Comparison of ENCODE assay signal across 17 mouse cellular contexts in the genomic region with DNA sequence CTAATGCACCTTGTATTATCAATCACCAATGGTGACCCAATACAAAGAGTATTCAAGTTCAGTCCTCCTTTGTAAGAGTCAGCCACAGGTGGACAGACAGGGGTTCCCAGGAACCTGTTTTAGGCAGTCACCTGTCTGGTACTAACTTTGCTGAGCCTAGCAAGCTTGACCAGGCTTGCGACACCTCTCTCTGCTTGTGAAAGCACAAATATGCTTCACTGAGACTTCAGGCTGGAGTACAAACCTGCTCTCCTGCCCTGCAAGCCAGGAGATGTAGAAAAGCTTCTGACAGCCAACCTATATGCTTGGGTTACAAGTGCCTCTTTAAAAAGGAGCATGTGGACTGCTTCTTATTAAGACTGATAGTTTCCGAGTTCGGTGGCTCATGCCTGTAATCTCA. TPM values are rescaled to one million over a fixed set of nuclear protein-coding genes. Genes with fewer than 3 reads are reported as not detected.
DNase-seq lines count a peak whose midpoint lies in the region; ATAC-seq and TF ChIP-seq lines count a peak whose summit lies in the region.
"Had no signal": no experiment of that assay in that cellular context is flagged by ENCODE, and none has a peak within 500 bp of the region (broad histone marks: within the 10 kb centered on the region; RNA-seq: fewer than 3 reads in every experiment).

No protein-coding gene starts in this region.

- TF ChIP-seq CTCF in hindbrain, postnatal 0 days (IDR thresholded peaks at IDR 0.05; ENCODE audit: low read depth): no peak

- no peaks in the 10 kb centered on the region for H3K27me3 ChIP-seq in embryonic facial prominence, embryonic 14.5 days (replicated peaks; ENCODE audit: control insufficient read depth, insufficient read depth, low read length)
- H3K27me3 ChIP-seq in embryonic facial prominence, embryonic 10.5 days (replicated peaks; ENCODE audit: low read depth, poor library complexity, severe bottlenecking): 0 out of 2 replicates have a peak, but pooled peaks cover 7% of the 10 kb centered on the region
- no peaks in the 10 kb centered on the region for H3K27me3 ChIP-seq in limb, embryonic 15.5 days
- no peaks in the 10 kb centered on the region for H3K27me3 ChIP-seq in limb, embryonic 10.5 days (ENCODE audit: low read depth, poor library complexity, severe bottlenecking)
- H3K27me3 ChIP-seq in embryonic facial prominence, embryonic 15.5 days: no peaks in the 10 kb centered on the region
- no peaks in the 10 kb centered on the region for H3K27me3 ChIP-seq in forebrain, embryonic 10.5 days (ENCODE audit: poor library complexity, severe bottlenecking)
- no peaks in the 10 kb centered on the region for H3K27me3 ChIP-seq in hindbrain, postnatal 0 days (ENCODE audit: insufficient read depth, low read length)
- H3K27me3 ChIP-seq: hindbrain, embryonic 13.5 days; lung, embryonic 15.5 days had no signal

- H3K9me3 ChIP-seq in embryonic facial prominence, embryonic 14.5 days (ENCODE audit: control insufficient read depth, low read length): no peaks in the 10 kb centered on the region
- H3K9me3 ChIP-seq in embryonic facial prominence, embryonic 10.5 days: no peaks in the 10 kb centered on the region
- no peaks in the 10 kb centered on the region for H3K9me3 ChIP-seq in limb, embryonic 15.5 days
- no peaks in the 10 kb centered on the region for H3K9me3 ChIP-seq in limb, embryonic 10.5 days (replicated peaks)
- no peaks in the 10 kb centered on the region for H3K9me3 ChIP-seq in embryonic facial prominence, embryonic 15.5 days (replicated peaks)
- no peaks in the 10 kb centered on the region for H3K9me3 ChIP-seq in forebrain, embryonic 10.5 days
- H3K9me3 ChIP-seq in hindbrain, postnatal 0 days (ENCODE audit: low read length): no peaks in the 10 kb centered on the region
- H3K9me3 ChIP-seq: hindbrain, embryonic 13.5 days; lung, embryonic 15.5 days had no signal

- no peak for ATAC-seq in embryonic facial prominence, embryonic 14.5 days (ENCODE audit: low read depth)
- no peak for ATAC-seq in limb, embryonic 15.5 days (ENCODE audit: insufficient number of reproducible peaks, low FRiP score, low TSS enrichment, low read depth)
- ATAC-seq in embryonic facial prominence, embryonic 15.5 days (ENCODE audit: insufficient number of reproducible peaks, low FRiP score, low TSS enrichment, low read depth): no peak
- ATAC-seq in hindbrain, postnatal 0 days: no peak
- ATAC-seq: forebrain, embryonic 16.5 days; intestine, embryonic 16.5 days had no signal

- H3K36me3 ChIP-seq in embryonic facial prominence, embryonic 14.5 days (ENCODE audit: control insufficient read depth, insufficient read depth, low read length): no peaks in the 10 kb centered on the region
- H3K36me3 ChIP-seq in embryonic facial prominence, embryonic 10.5 days (replicated peaks): no peaks in the 10 kb centered on the region
- no peaks in the 10 kb centered on the region for H3K36me3 ChIP-seq in limb, embryonic 15.5 days
- H3K36me3 ChIP-seq in limb, embryonic 10.5 days: no peaks in the 10 kb centered on the region
- H3K36me3 ChIP-seq in embryonic facial prominence, embryonic 15.5 days: no peaks in the 10 kb centered on the region
- H3K36me3 ChIP-seq in forebrain, embryonic 10.5 days (replicated peaks): no peaks in the 10 kb centered on the region
- no peaks in the 10 kb centered on the region for H3K36me3 ChIP-seq in hindbrain, postnatal 0 days (ENCODE audit: insufficient read depth, low read length)
- H3K36me3 ChIP-seq: hindbrain, embryonic 13.5 days; lung, embryonic 15.5 days had no signal

- no peak overlapping the region for H3K4me3 ChIP-seq in embryonic facial prominence, embryonic 14.5 days (ENCODE audit: low read depth, low read length)
- no peak overlapping the region for H3K4me3 ChIP-seq in embryonic facial prominence, embryonic 10.5 days
- no peak overlapping the region for H3K4me3 ChIP-seq in limb, embryonic 15.5 days
- H3K4me3 ChIP-seq in limb, embryonic 10.5 days: no peak overlapping the region
- H3K4me3 ChIP-seq in embryonic facial prominence, embryonic 15.5 days (replicated peaks): no peak overlapping the region
- no peak overlapping the region for H3K4me3 ChIP-seq in forebrain, embryonic 10.5 days
- H3K4me3 ChIP-seq in hindbrain, postnatal 0 days (ENCODE audit: low read length): no peak overlapping the region
- H3K4me3 ChIP-seq: hindbrain, embryonic 13.5 days; lung, embryonic 15.5 days had no signal

- H3K4me2 ChIP-seq in embryonic facial prominence, embryonic 14.5 days (ENCODE audit: low read depth, low read length): no peak overlapping the region
- H3K4me2 ChIP-seq in limb, embryonic 15.5 days: no peak overlapping the region
- H3K4me2 ChIP-seq in embryonic facial prominence, embryonic 15.5 days (replicated peaks): no peak overlapping the region
- no peak overlapping the region for H3K4me2 ChIP-seq in hindbrain, postnatal 0 days (ENCODE audit: low read depth, low read length)
- H3K4me2 ChIP-seq: hindbrain, embryonic 13.5 days; lung, embryonic 15.5 days had no signal

- no peak overlapping the region for H3K9ac ChIP-seq in embryonic facial prominence, embryonic 14.5 days (ENCODE audit: low read depth, low read length)
- no peak overlapping the region for H3K9ac ChIP-seq in limb, embryonic 15.5 days
- no peak overlapping the region for H3K9ac ChIP-seq in embryonic facial prominence, embryonic 15.5 days
- no peak overlapping the region for H3K9ac ChIP-seq in hindbrain, postnatal 0 days (replicated peaks; ENCODE audit: low read length)
- H3K9ac ChIP-seq: hindbrain, embryonic 13.5 days; lung, embryonic 15.5 days had no signal

- H3K4me1 ChIP-seq in embryonic facial prominence, embryonic 14.5 days (ENCODE audit: control insufficient read depth, insufficient read depth, low read length): no peaks in the 10 kb centered on the region
- H3K4me1 ChIP-seq in embryonic facial prominence, embryonic 10.5 days: peaks cover 20% of the 10 kb centered on the region
- H3K4me1 ChIP-seq in limb, embryonic 15.5 days: no peaks in the 10 kb centered on the region
- H3K4me1 ChIP-seq in limb, embryonic 10.5 days: peaks cover 18% of the 10 kb centered on the region
- H3K4me1 ChIP-seq in embryonic facial prominence, embryonic 15.5 days: 0 out of 2 replicates have a peak, but pooled peaks cover 4% of the 10 kb centered on the region
- H3K4me1 ChIP-seq in forebrain, embryonic 10.5 days: peaks cover 5% of the 10 kb centered on the region
- H3K4me1 ChIP-seq in hindbrain, postnatal 0 days (ENCODE audit: insufficient read depth, low read length): no peaks in the 10 kb centered on the region

- no peak overlapping the region for H3K27ac ChIP-seq in embryonic facial prominence, embryonic 14.5 days (replicated peaks; ENCODE audit: low read depth, low read length)
- no peak overlapping the region for H3K27ac ChIP-seq in embryonic facial prominence, embryonic 10.5 days (replicated peaks)
- H3K27ac ChIP-seq in limb, embryonic 15.5 days: peak overlapping the region; percentile 47; the same call in 1 of the 2 replicates
- H3K27ac ChIP-seq in limb, embryonic 10.5 days: no peak overlapping the region
- H3K27ac ChIP-seq in embryonic facial prominence, embryonic 15.5 days (replicated peaks): peak overlapping the region; percentile 75
- no peak overlapping the region for H3K27ac ChIP-seq in forebrain, embryonic 10.5 days
- H3K27ac ChIP-seq in hindbrain, postnatal 0 days: no peak overlapping the region
- H3K27ac ChIP-seq: hindbrain, embryonic 13.5 days; lung, embryonic 15.5 days had no signal

- WGBS in embryonic facial prominence, embryonic 14.5 days: 43% methylated on average over 3 of the region's 3 CpGs
- 49% methylated on average over 3 of the region's 3 CpGs for WGBS in embryonic facial prominence, embryonic 10.5 days
- 45% methylated on average over 3 of the region's 3 CpGs for WGBS in limb, embryonic 15.5 days
- whole genome bisulfite sequencing in limb, embryonic 10.5 days: 60% methylated on average over 3 of the region's 3 CpGs
- 43% methylated on average over 3 of the region's 3 CpGs for WGBS in embryonic facial prominence, embryonic 15.5 days
- WGBS in forebrain, embryonic 10.5 days: 81% methylated on average over 3 of the region's 3 CpGs
- whole genome bisulfite sequencing in hindbrain, postnatal 0 days: 82% methylated on average over 3 of the region's 3 CpGs

- DNase-seq in embryonic facial prominence, embryonic 14.5 days (ENCODE audit: low spot score): peak; percentile 44
- DNase-seq in embryonic facial prominence, embryonic 10.5 days (ENCODE audit: low spot score): no peak
- DNase-seq in limb, embryonic 10.5 days (ENCODE audit: low spot score): no peak
- peak; percentile 31 for DNase-seq in lung, postnatal 25 days (ENCODE audit: low spot score)
- DNase-seq in forebrain, embryonic 10.5 days (ENCODE audit: extremely low spot score, low spot score): no peak
- no peak for DNase-seq in hindbrain, postnatal 0 days (ENCODE audit: low spot score)
- DNase-seq: adrenal gland, adult 2 months; cerebellum, adult 2 months; cerebellum, postnatal 36 days; gastrocnemius, postnatal 25 days; layer of hippocampus, postnatal 36 days had no signal

RNA-seq across cellular contexts. Expression of a gene that starts 22.8 kb away (rescaled TPM):
- 28.8 and 32.9 TPM in 2 replicates for polyA plus RNA-seq in embryonic facial prominence, embryonic 14.5 days (2014; fragmentation: Nextera tagmentation; extraction: Ambion mirVana)
- 3.6 and 3.8 TPM in 2 replicates for polyA plus RNA-seq in embryonic facial prominence, embryonic 10.5 days (2016; fragmentation: Nextera tagmentation; extraction: Ambion mirVana)
- 59.1 and 65.0 TPM in 2 replicates for polyA plus RNA-seq in limb, embryonic 15.5 days (2015; fragmentation: Nextera tagmentation; extraction: Ambion mirVana)
- polyA plus RNA-seq in limb, embryonic 10.5 days (2016; fragmentation: Nextera tagmentation; extraction: Ambion mirVana): 2.1 TPM in 2 replicates
- polyA plus RNA-seq in embryonic facial prominence, embryonic 15.5 days (2015; fragmentation: Nextera tagmentation; extraction: Ambion mirVana): 48.5 and 57.2 TPM in 2 replicates
- 0.92 and 1.2 TPM in 2 replicates for polyA plus RNA-seq in forebrain, embryonic 10.5 days (2016; fragmentation: Nextera tagmentation; extraction: Ambion mirVana)
- total RNA-seq in hindbrain, postnatal 0 days (2014; rRNA removed): 0.58 and 0.73 TPM in 2 replicates
- 0.28 and 0.35 TPM in 2 replicates for polyA plus RNA-seq in hindbrain, postnatal 0 days (2015; fragmentation: Nextera tagmentation; extraction: Ambion mirVana)

Comparison
In these comparisons a context has a peak if more than half of its experiments do, and no peak if none do; other contexts are left out.
1. DNase-seq: peak in embryonic facial prominence, embryonic 14.5 days (single experiment) and lung, postnatal 25 days (single experiment); none in embryonic facial prominence, embryonic 10.5 days (single experiment), limb, embryonic 10.5 days (single experiment), forebrain, embryonic 10.5 days (single experiment) and hindbrain, postnatal 0 days (single experiment).
2. H3K27ac ChIP-seq: peak in limb, embryonic 15.5 days (single experiment) and embryonic facial prominence, embryonic 15.5 days (single experiment); none in embryonic facial prominence, embryonic 14.5 days (single experiment), embryonic facial prominence, embryonic 10.5 days (single experiment), limb, embryonic 10.5 days (single experiment), forebrain, embryonic 10.5 days (single experiment) and hindbrain, postnatal 0 days (single experiment).